Mouse (Mus musculus): ENCODE measurements around the gene Taok2.
"Not testable (repeated sequence)": the region's sequence is repeated elsewhere in the genome, so short reads cannot be mapped to it uniquely, and the experiment has no call there.

DNA sequence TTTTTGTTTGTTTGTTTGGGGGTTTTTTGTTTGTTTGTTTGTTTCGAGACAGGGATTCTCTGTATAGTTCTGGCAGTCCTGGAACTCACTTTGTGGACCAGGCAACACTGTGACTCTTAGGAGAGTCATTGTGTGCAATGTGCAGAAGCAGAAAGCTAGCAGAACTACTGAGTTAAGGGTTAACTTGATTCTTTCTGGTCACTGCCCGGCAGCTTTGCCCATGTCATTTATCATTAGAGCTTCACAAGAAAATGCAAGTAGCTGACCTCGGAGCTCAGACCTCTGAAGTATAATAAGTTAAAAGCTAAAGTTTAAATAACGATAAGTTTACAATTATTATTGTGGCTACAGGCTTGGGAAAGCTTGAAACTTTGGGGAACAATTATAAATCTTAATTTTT, 33.9 kb upstream of the Taok2 start:
- not testable (repeated sequence) for TF ChIP-seq CTCF (IDR thresholded peaks at IDR 0.05; ENCODE audit: borderline replicate concordance, control insufficient read depth, extremely low read depth, insufficient read depth, low read length, poor library complexity); POLR2A (IDR thresholded peaks at IDR 0.05; ENCODE audit: control insufficient read depth, extremely low read depth, insufficient read depth, low read length, poor library complexity)
